Mouse (Mus musculus) lung, embryonic 14.5 days (tissue): ENCODE measurements around the gene Gm49450. TPM values are rescaled to one million over a fixed set of nuclear protein-coding genes. Genes with fewer than 3 reads are reported as not detected.
A peak's percentile ranks its signal among the peaks of the same experiment; 100 is the strongest.

Experiments
- ATAC-seq: fragments of 200-750 bp; cut with Nextera tagmentation; 2 replicates; pipeline ENCODE4 v1.8.0; 2017; ENCODE audit warnings: mild to moderate bottlenecking, moderate TSS enrichment, moderate library complexity; ENCODE audit not compliant: insufficient read depth
- DNase-seq: peaks from one replicate; pipeline ENCODE4 v3.0.0-alpha.2; 2015
- H3K27ac ChIP-seq: fragments of 300-500 bp; sonication (generic); 2 replicates; pipeline ENCODE4 v1.5.1; 2014; ENCODE audit warnings: low read depth, mild to moderate bottlenecking, moderate library complexity
- H3K27me3 ChIP-seq: fragments of 300-500 bp; sonication (generic); 2 replicates; pipeline ENCODE4 v1.6.1; 2014; ENCODE audit warnings: low read length, control low read depth; ENCODE audit not compliant: insufficient read depth
- H3K36me3 ChIP-seq: fragments of 300-500 bp; sonication (generic); 2 replicates; pipeline ENCODE4 v1.6.1; 2014; ENCODE audit warnings: control low read depth; ENCODE audit not compliant: insufficient read depth
- H3K4me1 ChIP-seq: fragments of 300-500 bp; sonication (generic); 2 replicates; pipeline ENCODE4 v1.6.1; 2014; ENCODE audit warnings: antibody characterized with exemption, control low read depth; ENCODE audit not compliant: insufficient read depth
- H3K4me2 ChIP-seq: fragments of 300-500 bp; sonication (generic); 2 replicates; pipeline ENCODE4 v1.6.1; 2014; ENCODE audit warnings: mild to moderate bottlenecking
- H3K4me3 ChIP-seq: fragments of 300-500 bp; sonication (generic); 2 replicates; pipeline ENCODE4 v1.5.1; 2014; ENCODE audit warnings: low read depth, low read length
- H3K9ac ChIP-seq: fragments of 300-500 bp; sonication (generic); 2 replicates; pipeline ENCODE4 v1.6.1; 2014
- H3K9me3 ChIP-seq: fragments of 300-500 bp; sonication (generic); 2 replicates; pipeline ENCODE4 v1.6.1; 2016; ENCODE audit warnings: low read depth, low read length, control low read depth
- CTCF ChIP-seq: IDR thresholded peaks from 2 replicates; pipeline ENCODE4 v1.5.1; 2016; ENCODE audit warnings: antibody characterized with exemption, low read depth
- WGBS: fragments of 180-500 bp; shearing (Covaris S2); extraction: QIAGEN DNeasy Blood & Tissue Kit; methylation state at CpG from one replicate; pipeline ENCODE4 v1.1.7; 2014; 5-methylcytosine and 5-hydroxymethylcytosine counted together
- polyA plus RNA-seq: library from polyadenylated mRNA; unstranded; fragments of >200 nt; fragmentation: Nextera tagmentation; extraction: Ambion mirVana; gene quantifications from 2 replicates; pipeline ENCODE4 v1.2.1, GENCODE M21; 2014

Gene Gm49450
- polyA plus RNA-seq, 1 experiment from 2014 or later, result not detected

DNA sequence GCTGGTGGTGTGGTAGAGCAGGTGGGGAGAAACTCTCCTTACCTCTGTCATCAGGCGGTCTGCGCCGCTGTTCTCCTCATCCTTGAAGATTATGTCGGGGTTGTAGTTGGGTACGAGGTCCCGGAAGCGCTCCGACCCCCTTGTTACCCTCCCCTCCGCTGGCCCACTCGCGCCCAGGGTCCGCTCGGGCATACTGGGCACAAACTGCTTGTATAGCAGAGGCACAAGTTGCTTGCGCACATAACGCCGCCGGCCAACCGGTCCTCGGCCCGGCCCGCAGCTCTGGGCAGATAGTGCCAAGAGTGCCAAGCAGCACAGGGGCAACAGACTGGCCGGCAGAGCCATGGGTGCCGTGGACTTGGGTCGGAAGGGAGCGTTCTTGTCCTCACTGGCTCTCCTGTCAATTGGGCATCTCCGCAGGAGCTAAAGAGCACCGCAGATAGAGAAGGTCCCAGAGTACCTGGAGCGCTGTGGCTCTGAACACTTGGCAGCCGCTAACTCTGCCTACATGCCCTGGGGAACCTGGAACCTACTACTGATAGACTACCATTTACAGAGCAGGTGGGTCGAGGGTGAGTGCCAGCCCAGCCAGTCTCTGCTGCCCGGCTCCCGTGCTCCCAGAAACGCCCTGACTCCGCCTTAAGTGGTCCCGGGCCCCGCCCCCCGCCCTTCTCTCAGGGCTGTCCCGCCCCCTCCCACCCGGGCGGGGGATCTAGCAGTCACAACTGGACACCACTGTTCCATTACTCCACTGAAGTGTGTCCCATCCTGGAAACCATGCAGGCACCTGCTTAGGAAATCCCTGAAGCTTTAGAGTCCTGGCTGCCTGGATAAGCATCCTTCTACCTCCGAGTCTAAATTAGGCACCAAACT is 55.2 kb downstream of the Gm49450 start, which contains the start of gene Dhh:
Gene Dhh, minus strand, starts transcription at position 613 of the 873 bp plus-strand sequence.
- TF ChIP-seq CTCF, result no peak
- H3K4me1 ChIP-seq, result peaks cover 14% of the 10 kb centered on the region; the same call in 1 of the 2 replicates

DNA sequence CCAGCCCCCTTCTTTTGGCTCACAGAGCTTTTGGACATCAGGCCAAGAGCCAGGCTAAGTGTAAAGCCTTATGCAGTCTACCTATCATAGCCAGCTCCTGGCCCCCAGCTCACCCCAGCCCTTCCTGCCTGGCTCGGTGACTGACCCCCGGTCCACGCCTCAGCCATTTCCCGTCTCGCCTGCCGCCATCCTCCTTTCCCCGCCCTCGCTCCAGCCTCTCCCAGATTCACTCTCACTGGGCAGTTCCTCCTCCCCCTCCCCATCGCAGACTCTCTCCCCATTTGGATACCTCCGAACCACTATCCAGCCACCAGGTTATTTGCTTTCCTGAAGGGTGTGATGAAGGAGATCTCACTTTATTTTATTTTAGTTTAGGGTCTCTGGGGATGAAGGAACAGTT is 55.9 kb downstream of the Gm49450 start:
- Histone ChIP-seq H3K27ac (no peak overlapping the region), H3K4me3 (peak overlapping the region; percentile 26), H3K9me3 (no peaks in the 10 kb centered on the region), H3K36me3 (no peaks in the 10 kb centered on the region), H3K9ac (no peak overlapping the region), H3K4me2 (peak overlapping the region; percentile 54), H3K27me3 (peaks cover 77% of the 10 kb centered on the region), H3K4me1 (peaks cover 14% of the 10 kb centered on the region; the same call in 1 of the 2 replicates)
- ATAC-seq (no peak), DNase-seq (peak; percentile 22)
- TF ChIP-seq CTCF, result no peak
- WGBS, result under 1% methylated on average over 10 of the region's 10 CpGs

More for the DNA sequence above, 55.2 kb downstream of the Gm49450 start, which contains the start of gene Dhh:
- Histone ChIP-seq H3K4me3 (peak within 1 kb of the TSS; percentile 26), H3K27ac (no peak within 1 kb of the TSS), H3K4me2 (peak within 1 kb of the TSS; percentile 54), H3K27me3 (peaks cover 70% of the 10 kb centered on the region), H3K9me3 (no peaks in the 10 kb centered on the region), H3K9ac (no peak within 1 kb of the TSS), H3K36me3 (no peaks in the 10 kb centered on the region)
- ATAC-seq (no peak), DNase-seq (peak; percentile 56)
- WGBS, result under 1% methylated on average over 41 of the region's 41 CpGs

DNA sequence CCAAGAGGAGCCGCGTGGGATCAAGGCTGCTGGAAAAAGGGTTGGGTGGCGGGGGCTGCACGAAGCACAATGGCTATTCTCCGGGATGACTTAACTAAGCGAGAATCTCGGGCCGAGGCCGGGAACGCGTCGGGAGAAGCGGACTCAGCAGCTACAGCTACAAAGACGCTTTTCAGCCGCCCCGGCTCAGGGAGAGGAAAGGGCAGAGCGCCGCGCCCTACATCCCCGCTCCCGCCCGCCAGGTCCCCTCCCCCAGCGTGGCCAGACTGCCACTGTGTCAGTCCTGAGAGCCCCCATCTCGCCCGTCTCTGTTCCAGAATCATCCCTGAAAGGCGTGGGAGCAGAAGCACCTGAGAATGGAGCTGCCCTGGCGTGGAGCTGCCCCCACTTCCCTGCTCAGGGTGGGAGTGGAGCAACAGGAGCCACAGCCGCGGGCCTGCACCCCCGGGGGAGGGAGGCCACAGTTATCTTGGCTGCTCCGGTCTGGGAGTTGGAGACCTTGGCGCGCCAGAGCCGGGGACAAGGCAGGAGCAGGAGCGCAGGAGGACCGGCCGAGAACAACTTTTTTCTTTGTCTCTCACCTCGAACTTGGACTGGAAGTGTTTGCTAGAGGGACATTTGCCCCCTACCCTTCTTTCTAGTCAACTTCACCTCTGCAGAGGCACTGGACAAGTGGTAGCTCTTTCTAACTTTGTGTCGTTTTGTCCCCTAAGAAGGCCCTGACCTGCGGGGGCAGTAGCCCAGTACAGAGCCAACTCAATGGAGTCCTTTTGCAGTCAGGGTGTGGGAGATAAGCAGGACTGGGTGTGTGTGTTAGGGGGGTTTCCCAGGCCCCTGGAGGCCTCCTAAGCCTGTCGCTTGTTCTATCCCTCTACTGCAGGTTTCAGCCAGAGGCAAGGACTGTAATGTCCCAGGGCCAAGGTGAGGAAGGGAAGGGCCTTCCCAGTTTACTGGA is 57.4 kb downstream of the Gm49450 start:
- peak overlapping the region; percentile 100 for H3K4me2 ChIP-seq
- DNase-seq (peak; percentile 67), ATAC-seq (0 out of 2 replicates have a peak, but pooled peaks have one; percentile 29)
- 4% methylated on average over 40 of the region's 41 CpGs for WGBS
- peaks cover 14% of the 10 kb centered on the region; the same call in 1 of the 2 replicates for H3K4me1 ChIP-seq
- peaks cover 84% of the 10 kb centered on the region for H3K27me3 ChIP-seq
- H3K9ac ChIP-seq, result no peak overlapping the region
- no peaks in the 10 kb centered on the region for H3K36me3 ChIP-seq
- no peak for TF ChIP-seq CTCF
- H3K27ac ChIP-seq, result peak overlapping the region; percentile 42; the same call in 1 of the 2 replicates
- no peaks in the 10 kb centered on the region for H3K9me3 ChIP-seq
- peak overlapping the region; percentile 56 for H3K4me3 ChIP-seq

DNA sequence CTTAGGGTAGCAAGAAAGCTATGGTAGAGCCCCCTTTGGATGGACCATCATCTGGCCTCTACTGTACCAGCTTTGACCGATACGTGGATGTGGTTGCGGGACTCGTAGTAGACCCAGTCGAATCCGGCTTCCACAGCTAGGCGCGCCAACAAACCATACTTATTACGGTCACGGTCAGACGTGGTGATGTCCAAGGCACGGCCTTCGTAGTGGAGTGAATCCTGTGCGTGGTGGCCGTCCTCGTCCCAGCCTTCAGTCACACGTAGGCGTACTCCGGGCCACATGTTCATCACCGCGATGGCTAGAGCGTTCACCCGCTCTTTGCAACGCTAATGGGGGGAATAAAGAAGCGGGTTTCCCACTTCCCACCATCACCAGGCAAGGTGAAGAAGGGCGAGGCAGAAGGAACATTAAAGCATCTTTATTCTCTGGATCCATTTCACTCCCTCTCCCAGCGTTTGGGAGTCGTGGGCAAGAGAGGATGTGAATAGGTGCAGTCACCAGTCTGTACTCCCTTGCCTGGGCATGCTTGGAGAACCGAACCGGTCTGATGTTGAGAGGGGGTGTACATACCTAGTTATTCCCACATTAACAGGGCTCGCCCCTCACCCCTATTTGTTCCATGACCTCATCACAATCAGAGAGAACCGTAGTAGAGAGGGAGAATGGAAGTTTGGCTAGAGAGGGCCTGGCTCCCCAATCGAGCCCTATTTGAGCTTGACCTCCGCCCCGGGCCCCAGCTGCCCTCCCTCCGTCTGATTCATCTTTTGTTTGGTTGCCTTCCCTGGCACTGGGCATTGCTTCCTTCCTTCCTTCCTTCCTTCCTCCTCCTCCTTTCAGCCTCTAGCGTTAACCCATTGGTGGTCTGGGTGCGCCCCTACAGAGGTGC is 58.4 kb downstream of the Gm49450 start:
- Histone ChIP-seq H3K36me3 (no peaks in the 10 kb centered on the region), H3K9ac (no peak overlapping the region), H3K4me2 (peak overlapping the region; percentile 100), H3K9me3 (no peaks in the 10 kb centered on the region), H3K4me1 (peaks cover 14% of the 10 kb centered on the region; the same call in 1 of the 2 replicates), H3K27ac (no peak overlapping the region), H3K27me3 (peaks cover 79% of the 10 kb centered on the region), H3K4me3 (peak overlapping the region; percentile 56)
- TF ChIP-seq CTCF, result no peak
- 4% methylated on average over 38 of the region's 38 CpGs for WGBS
- ATAC-seq (no peak), DNase-seq (peak; percentile 31)

DNA sequence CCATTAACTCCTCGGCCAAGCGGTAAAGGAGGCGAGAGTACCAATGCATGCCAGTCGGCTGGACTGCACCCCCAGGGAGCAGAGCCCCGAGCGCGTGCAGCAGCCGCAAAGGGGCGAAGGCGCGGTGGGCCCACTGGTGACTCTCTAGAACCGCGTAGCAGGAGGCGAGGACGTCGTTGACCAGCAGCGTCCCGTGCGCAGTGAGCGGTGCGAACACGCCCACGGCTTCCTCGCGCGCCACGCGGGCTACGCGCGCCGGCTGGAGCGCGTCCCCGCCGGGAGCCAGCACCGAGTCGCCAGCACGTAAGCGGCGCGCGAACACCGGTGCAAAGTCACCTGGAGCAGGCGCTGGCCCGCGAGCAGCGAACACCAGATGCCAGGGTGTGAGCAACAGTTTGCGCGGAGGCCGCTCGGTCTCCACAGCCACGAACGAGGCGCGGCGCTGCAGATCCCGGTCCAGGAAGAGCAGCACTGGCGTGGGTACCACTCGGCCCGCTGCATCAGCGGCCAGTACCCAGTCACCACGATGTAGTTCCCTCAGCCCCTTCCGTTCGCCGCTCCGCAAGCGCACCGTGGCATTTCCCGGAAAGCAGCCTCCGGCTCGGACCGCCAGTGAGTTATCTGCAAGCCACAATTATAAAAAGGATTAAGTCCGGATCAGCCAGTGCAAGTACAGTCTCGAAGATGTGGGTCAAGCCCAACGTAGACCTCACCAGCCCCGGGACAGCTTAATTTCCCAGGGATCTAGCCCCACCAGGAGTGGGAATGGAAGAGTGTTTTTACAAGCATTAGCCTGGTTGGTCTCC is 59.2 kb downstream of the Gm49450 start, which contains the start of gene Rhebl1:
Gene Rhebl1, minus strand, starts transcription at position 601 of the 806 bp plus-strand sequence.
- Histone ChIP-seq H3K4me3 (peak within 1 kb of the TSS; percentile 56), H3K9me3 (no peaks in the 10 kb centered on the region), H3K4me2 (peak within 1 kb of the TSS; percentile 100), H3K27ac (no peak within 1 kb of the TSS), H3K4me1 (peaks cover 14% of the 10 kb centered on the region; the same call in 1 of the 2 replicates), H3K9ac (peak within 1 kb of the TSS; percentile 56), H3K36me3 (no peaks in the 10 kb centered on the region), H3K27me3 (peaks cover 74% of the 10 kb centered on the region)
- ATAC-seq (no peak; the same call in 1 of the 2 replicates), DNase-seq (peak; percentile 59)
- under 1% methylated on average over 77 of the region's 77 CpGs for WGBS
- no peak for TF ChIP-seq CTCF
